Mouse (Mus musculus) embryonic fibroblast, embryonic 13.5 days (primary cell): Measurements from ENCODE around the gene Gm2381.
"Not testable (repeated sequence)": the region's sequence is repeated elsewhere in the genome, so short reads cannot be mapped to it uniquely, and the experiment has no call there.

Experiments used
- CTCF ChIP-seq: IDR thresholded peaks from 2 replicates; pipeline ENCODE4 v1.5.1; 2011; ENCODE audit warnings: mild to moderate bottlenecking, control low read depth, low read length, moderate library complexity, borderline replicate concordance; ENCODE audit not compliant: insufficient read depth
- POLR2A ChIP-seq: IDR thresholded peaks from 2 replicates; pipeline ENCODE4 v1.6.1; 2011; ENCODE audit warnings: low read depth, mild to moderate bottlenecking, control low read depth, low read length, moderate library complexity

DNA sequence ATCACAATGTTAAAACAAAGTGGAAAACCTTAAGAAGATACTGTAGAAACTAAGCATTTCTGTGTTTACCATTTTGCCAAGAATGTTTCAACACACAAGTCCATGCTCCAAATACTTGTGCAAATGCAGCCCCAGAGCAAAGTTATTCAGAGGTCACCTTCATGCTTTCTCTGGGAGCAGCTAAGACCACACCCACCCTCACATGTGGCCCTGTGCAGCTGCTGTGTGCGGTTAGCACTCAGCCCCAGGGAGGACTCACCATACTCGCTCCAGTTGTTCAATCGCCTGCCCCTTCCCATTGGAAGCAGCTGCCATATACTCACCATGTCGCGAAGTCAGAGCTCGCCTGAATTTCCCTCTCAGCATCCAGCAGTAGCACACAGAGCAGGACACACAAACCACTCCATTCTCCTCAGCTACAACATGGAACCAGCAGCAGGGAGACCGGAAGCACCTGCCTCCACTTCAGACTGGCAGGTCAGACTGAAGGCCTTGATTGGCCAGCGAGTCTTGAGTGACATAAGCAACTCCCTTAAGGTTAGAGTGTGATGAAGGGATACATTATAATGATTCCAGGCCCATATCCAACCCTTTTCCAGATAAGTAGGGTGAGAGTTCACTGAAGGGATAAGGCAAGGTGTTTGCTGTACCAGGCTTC lies at the start of gene Gm2381:
- TF ChIP-seq POLR2A, CTCF: not testable (repeated sequence)
